Mouse (Mus musculus) hindbrain, postnatal 0 days (tissue): ENCODE measurements around the gene Tmem203. TPM values are rescaled to one million over a fixed set of nuclear protein-coding genes. Genes with fewer than 3 reads are reported as not detected.
A peak's percentile ranks its signal among the peaks of the same experiment; 100 is the strongest.

Source experiments
- ATAC-seq: fragments of 200-750 bp; cut with Nextera tagmentation; 2 replicates; pipeline ENCODE4 v1.8.0; 2017; ENCODE audit warnings: mild to moderate bottlenecking, moderate TSS enrichment, moderate library complexity
- DNase-seq: peaks from one replicate; pipeline ENCODE4 v3.0.0-alpha.2; 2015; ENCODE audit warnings: low spot score
- H3K27ac ChIP-seq: fragments of 300-500 bp; sonication (generic); 2 replicates; pipeline ENCODE4 v1.5.1; 2014; ENCODE audit warnings: mild to moderate bottlenecking
- H3K27me3 ChIP-seq: fragments of 300-500 bp; sonication (generic); 2 replicates; pipeline ENCODE4 v1.6.1; 2014; ENCODE audit warnings: low read length, mixed read lengths; ENCODE audit not compliant: insufficient read depth
- H3K36me3 ChIP-seq: fragments of 300-500 bp; sonication (generic); 2 replicates; pipeline ENCODE4 v1.6.1; 2014; ENCODE audit warnings: low read length, mixed read lengths; ENCODE audit not compliant: insufficient read depth
- H3K4me1 ChIP-seq: fragments of 300-500 bp; sonication (generic); 2 replicates; pipeline ENCODE4 v1.6.1; 2014; ENCODE audit warnings: antibody characterized with exemption, low read length, mixed read lengths; ENCODE audit not compliant: insufficient read depth
- H3K4me2 ChIP-seq: fragments of 300-500 bp; sonication (generic); 2 replicates; pipeline ENCODE4 v1.6.1; 2014; ENCODE audit warnings: low read depth, mild to moderate bottlenecking, low read length, moderate library complexity, mixed read lengths
- H3K4me3 ChIP-seq: fragments of 300-500 bp; sonication (generic); 2 replicates; pipeline ENCODE4 v1.5.1; 2014; ENCODE audit warnings: low read length
- H3K9ac ChIP-seq: fragments of 300-500 bp; sonication (generic); replicated peaks from 2 replicates; pipeline ENCODE4 v1.6.1; 2014; ENCODE audit warnings: mild to moderate bottlenecking, low read length, moderate library complexity, mixed read lengths
- H3K9me3 ChIP-seq: fragments of 300-500 bp; sonication (generic); 2 replicates; pipeline ENCODE4 v1.6.1; 2016; ENCODE audit warnings: low read length, mixed read lengths
- CTCF ChIP-seq: IDR thresholded peaks from 2 replicates; pipeline ENCODE4 v1.5.1; 2016; ENCODE audit warnings: antibody characterized with exemption, control low read depth, low read depth
- WGBS: fragments of 180-500 bp; shearing (Covaris S2); extraction: QIAGEN DNeasy Blood & Tissue Kit; methylation state at CpG from one replicate; pipeline ENCODE4 v1.1.7; 2014; 5-methylcytosine and 5-hydroxymethylcytosine counted together
- polyA plus RNA-seq: library from polyadenylated mRNA; unstranded; fragments of >200 nt; fragmentation: Nextera tagmentation; extraction: Ambion mirVana; gene quantifications from 2 replicates; pipeline ENCODE4 v1.2.1, GENCODE M21; 2015
- total RNA-seq: library from RNA; depleted of rRNA; stranded (reverse); fragments of >200 nt; gene quantifications from 2 replicates; pipeline ENCODE4 v1.2.3, GENCODE M21; 2014; rRNA removed

The Tmem203 gene
- total RNA-seq (56.2 and 57.9 TPM in 2 replicates), polyA plus RNA-seq (26.7 and 29.7 TPM in 2 replicates)

DNA sequence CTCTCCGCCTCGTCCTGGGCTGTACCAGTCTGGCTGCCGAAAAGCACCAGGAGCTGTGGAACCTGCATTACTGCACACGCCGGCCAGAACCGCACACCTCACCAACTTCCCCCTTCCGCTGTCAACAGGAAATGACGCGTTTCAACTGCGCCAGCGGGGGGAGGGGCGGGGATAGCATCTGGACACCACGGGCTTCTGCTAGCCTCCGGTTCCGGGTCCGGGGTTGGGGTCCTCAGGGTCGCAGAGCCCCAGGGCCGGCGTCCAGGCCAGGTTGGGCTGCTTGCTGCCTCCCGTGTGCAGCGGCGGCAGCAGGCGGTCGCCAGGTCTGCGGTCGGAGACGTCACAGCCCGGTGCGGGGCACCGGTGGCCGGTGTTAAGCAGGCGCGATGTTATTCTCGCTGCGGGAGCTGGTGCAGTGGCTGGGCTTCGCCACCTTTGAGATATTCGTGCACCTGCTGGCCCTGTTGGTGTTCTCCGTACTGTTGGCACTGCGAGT is at the start of gene Tmem203:
TSS of gene Tmem203 (plus strand) at position 156 of the 496 bp plus-strand sequence.
- no peak for TF ChIP-seq CTCF
- peak; percentile 91 for ATAC-seq

DNA sequence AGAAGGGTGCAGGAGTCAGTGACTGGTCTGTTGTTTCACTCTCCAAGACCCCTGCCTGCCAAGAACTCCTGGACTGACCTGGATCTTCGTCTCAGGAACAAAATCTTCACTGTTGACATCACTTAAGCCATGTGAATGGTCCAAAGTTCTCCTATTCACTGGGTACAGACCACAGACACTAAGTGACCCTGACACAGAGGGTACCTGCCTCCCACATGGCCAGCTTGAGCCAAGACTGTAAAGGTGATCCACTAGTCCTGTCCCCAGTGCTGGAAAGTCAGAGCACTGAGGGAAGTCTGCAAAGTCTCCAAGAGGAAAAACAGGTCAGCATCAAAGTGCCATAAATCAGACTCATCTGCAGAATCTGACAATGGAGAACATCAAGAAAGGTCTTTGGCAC is 47.6 kb upstream of the Tmem203 start:
- peaks cover 14% of the 10 kb centered on the region for H3K4me1 ChIP-seq
- no peak overlapping the region for H3K9ac ChIP-seq
- no peak overlapping the region for H3K27ac ChIP-seq
- no peaks in the 10 kb centered on the region for H3K27me3 ChIP-seq
- H3K4me3 ChIP-seq = no peak overlapping the region
- 68% methylated on average over 1 of the region's 1 CpGs for WGBS
- no peak for ATAC-seq
- H3K36me3 ChIP-seq = peaks cover 39% of the 10 kb centered on the region
- no peak for DNase-seq
- H3K9me3 ChIP-seq = no peaks in the 10 kb centered on the region
- H3K4me2 ChIP-seq = no peak overlapping the region
- TF ChIP-seq CTCF = no peak

More for the DNA sequence above, at the start of gene Tmem203:
- H3K9ac ChIP-seq = peak within 1 kb of the TSS; percentile 79
- peak within 1 kb of the TSS; percentile 84 for H3K27ac ChIP-seq
- 0% methylated on average over 39 of the region's 39 CpGs for WGBS
- H3K4me1 ChIP-seq = peaks cover 13% of the 10 kb centered on the region
- no peaks in the 10 kb centered on the region for H3K9me3 ChIP-seq
- peak within 1 kb of the TSS; percentile 89 for H3K4me3 ChIP-seq
- H3K36me3 ChIP-seq = peaks cover 10% of the 10 kb centered on the region; the same call in 1 of the 2 replicates
- no peaks in the 10 kb centered on the region for H3K27me3 ChIP-seq
- peak; percentile 94 for DNase-seq
- peak within 1 kb of the TSS; percentile 76 for H3K4me2 ChIP-seq

DNA sequence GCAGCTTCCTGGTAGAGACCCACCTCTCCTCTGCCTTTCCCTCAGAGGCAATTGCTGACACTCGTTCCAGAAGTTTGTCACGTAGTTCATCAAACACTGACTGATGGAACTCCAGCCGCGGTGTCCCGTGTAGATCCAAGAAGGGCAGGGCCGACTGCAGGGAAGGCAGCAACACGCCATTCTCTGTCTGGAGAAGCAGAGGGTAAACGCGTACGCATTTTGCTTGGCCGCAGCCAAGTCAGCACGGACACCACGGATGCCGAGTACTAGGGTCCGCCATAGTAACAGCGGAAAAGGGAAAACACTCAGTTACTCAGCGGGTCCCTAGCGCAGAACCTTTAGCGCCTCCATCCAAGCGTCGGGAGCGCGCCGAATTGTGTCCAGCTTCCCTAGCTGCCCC is 44.6 kb upstream of the Tmem203 start:
- no peak; the same call in 1 of the 2 replicates for ATAC-seq
- Histone ChIP-seq H3K9ac (peak overlapping the region; percentile 75), H3K4me3 (peak overlapping the region; percentile 92), H3K27ac (peak overlapping the region; percentile 93), H3K9me3 (no peaks in the 10 kb centered on the region), H3K4me2 (peak overlapping the region; percentile 92), H3K4me1 (peaks cover 14% of the 10 kb centered on the region), H3K36me3 (peaks cover 18% of the 10 kb centered on the region; the same call in 1 of the 2 replicates), H3K27me3 (no peaks in the 10 kb centered on the region)
- WGBS = under 1% methylated on average over 24 of the region's 24 CpGs
- no peak for TF ChIP-seq CTCF
- DNase-seq = no peak

DNA sequence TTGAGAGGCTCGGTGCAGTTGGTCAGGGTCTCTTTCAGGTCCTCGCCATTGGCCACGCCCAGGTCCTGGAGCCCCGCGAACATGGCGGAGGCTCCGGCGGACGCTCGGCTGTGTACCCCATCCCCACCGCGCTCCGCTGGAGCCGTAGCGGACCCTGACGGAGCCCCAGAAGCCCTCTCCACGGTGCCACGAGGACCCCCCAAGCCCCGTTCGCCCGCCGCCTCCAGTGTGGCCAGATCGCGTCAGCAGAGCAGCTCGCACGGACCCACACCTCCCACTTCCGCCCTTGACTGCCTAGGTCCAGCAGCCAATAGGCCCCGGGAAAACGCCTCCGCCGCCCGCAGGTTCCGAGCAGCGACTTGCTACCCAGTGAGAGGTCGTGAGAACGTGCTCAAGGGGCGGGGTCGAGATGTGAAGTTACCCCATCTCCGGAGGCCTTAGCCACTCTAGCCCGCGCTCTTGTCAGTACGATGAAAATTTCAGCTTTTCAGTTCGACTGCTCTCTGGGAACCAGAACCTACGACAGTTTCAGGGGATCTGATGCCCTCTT is 44.0 kb upstream of the Tmem203 start, which contains the start of gene Nelfb:
TSS of gene Nelfb (minus strand) at position 369 of the 550 bp plus-strand sequence.
- H3K36me3 ChIP-seq = peaks cover 13% of the 10 kb centered on the region; the same call in 1 of the 2 replicates
- TF ChIP-seq CTCF = no peak
- peak within 1 kb of the TSS; percentile 92 for H3K4me3 ChIP-seq
- under 1% methylated on average over 44 of the region's 44 CpGs for WGBS
- peak within 1 kb of the TSS; percentile 75 for H3K9ac ChIP-seq
- peak within 1 kb of the TSS; percentile 93 for H3K27ac ChIP-seq
- H3K4me1 ChIP-seq = peaks cover 14% of the 10 kb centered on the region
- no peaks in the 10 kb centered on the region for H3K27me3 ChIP-seq
- no peaks in the 10 kb centered on the region for H3K9me3 ChIP-seq
- DNase-seq (peak; percentile 92), ATAC-seq (peak; percentile 95)
- H3K4me2 ChIP-seq = peak within 1 kb of the TSS; percentile 92

DNA sequence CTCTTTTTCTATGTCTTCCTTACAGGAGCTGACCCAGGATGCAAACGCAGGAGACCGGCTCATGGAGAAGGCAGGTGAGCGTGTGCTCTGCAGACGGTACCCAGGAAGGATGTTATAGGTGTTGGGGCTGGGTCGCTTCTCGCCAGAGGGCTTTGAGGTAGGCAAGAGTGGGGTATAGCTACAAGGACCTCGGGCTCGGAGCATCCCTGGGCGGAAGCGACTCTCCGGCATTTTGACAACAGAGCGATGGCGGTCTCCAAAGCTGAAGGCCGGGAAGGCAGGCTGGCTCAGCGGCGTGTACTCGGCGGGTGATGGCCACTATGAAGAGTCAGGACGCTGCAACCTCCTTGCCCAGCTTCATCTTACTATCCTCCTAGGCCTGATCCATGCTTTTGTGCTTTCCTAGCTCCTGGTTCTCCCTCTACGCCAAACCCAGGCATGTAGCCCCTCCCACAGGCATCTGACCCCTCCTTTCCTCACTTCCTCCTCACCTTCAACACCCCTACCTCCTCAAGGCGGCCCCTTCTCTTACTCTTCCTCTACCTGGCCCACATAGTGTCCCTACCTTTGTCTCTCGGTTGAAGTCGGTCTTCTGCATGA is 41.9 kb upstream of the Tmem203 start:
- H3K27ac ChIP-seq = no peak overlapping the region
- 73% methylated on average over 17 of the region's 23 CpGs for WGBS
- H3K4me2 ChIP-seq = no peak overlapping the region
- ATAC-seq = no peak
- no peak for TF ChIP-seq CTCF
- DNase-seq = no peak
- no peaks in the 10 kb centered on the region for H3K36me3 ChIP-seq
- H3K27me3 ChIP-seq = no peaks in the 10 kb centered on the region
- H3K4me1 ChIP-seq = peaks cover 14% of the 10 kb centered on the region
- H3K9me3 ChIP-seq = no peaks in the 10 kb centered on the region
- H3K4me3 ChIP-seq = no peak overlapping the region
- H3K9ac ChIP-seq = no peak overlapping the region

DNA sequence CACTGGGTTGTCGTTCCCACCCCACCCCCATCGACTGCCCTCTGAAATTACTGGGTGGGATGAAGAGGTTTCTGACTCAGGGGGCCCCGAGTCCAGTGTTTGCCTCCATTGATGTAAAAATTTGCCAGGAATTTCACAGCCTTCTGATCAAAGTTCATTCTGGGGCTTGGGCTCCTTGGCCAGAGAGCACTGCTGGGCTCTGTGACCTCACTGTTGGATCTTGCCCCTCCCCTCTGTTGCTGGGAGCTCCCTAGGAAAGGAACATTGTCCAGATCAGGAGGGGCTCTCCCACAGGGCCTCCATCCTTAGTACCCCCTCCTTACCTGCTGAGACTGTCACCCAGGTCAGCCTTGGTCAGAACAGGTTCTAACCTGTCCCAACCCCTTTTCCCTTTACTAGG is 40.8 kb upstream of the Tmem203 start, which contains the start of gene Stpg3:
TSS of gene Stpg3 (minus strand) at position 194 of the 400 bp plus-strand sequence.
- H3K27me3 ChIP-seq = no peaks in the 10 kb centered on the region
- no peak within 1 kb of the TSS for H3K4me2 ChIP-seq
- DNase-seq = no peak
- H3K4me1 ChIP-seq = peaks cover 10% of the 10 kb centered on the region
- H3K27ac ChIP-seq = no peak within 1 kb of the TSS
- no peak for TF ChIP-seq CTCF
- no peak within 1 kb of the TSS for H3K9ac ChIP-seq
- H3K36me3 ChIP-seq = no peaks in the 10 kb centered on the region
- no peaks in the 10 kb centered on the region for H3K9me3 ChIP-seq
- no peak for ATAC-seq
- 56% methylated on average over 3 of the region's 3 CpGs for WGBS
- no peak within 1 kb of the TSS for H3K4me3 ChIP-seq
